Mouse (Mus musculus) adrenal gland (tissue): ENCODE results near the gene Rbbp8nl.

ENCODE experiments used
- intact Hi-C: fragments of 180-260 bp; cut with DNase I; formaldehyde crosslinking; loops from one replicate; pipeline ENCODE4 v1.15.1; 2025
- microRNA-seq, 2 experiments: library from miRNA; unstranded; fragments of <30 nt; microRNA quantifications; one replicate each; pipeline ENCODE4; 2019

Rbbp8nl gene

GRCm38 (mm10) chr2:180233101-180233904 lies 56.4 kb downstream of the Rbbp8nl start:
- intact Hi-C loops: loop anchor here (5.0 kb wide), 1 partner anchor 61 kb away; the partner anchor contains the start of gene Adrm1

GRCm38 (mm10) chr2:180230482-180230881 lies 59.2 kb downstream of the Rbbp8nl start:
- intact Hi-C loops: loop anchor here (5.0 kb wide), 1 partner anchor 58 kb away; the partner anchor contains the start of gene Adrm1

GRCm38 (mm10) chr2:180229129-180229528 lies 60.5 kb downstream of the Rbbp8nl start:
- intact Hi-C loops: no loop called here

GRCm38 (mm10) chr2:180228592-180228991 lies 61.1 kb downstream of the Rbbp8nl start:
- intact Hi-C loops: no loop called here

GRCm38 (mm10) chr2:180228060-180228458 lies 61.6 kb downstream of the Rbbp8nl start:
- intact Hi-C loops: no loop called here

Small RNA genes lying within 50 kb of the gene (microRNA-seq; reads per million reads assigned to microRNA genes)
- gene Mir3091: 0 to 0.99 reads per million in 2 experiments
